1 mouse cellular context compared by ENCODE assay signal in the genomic region with DNA sequence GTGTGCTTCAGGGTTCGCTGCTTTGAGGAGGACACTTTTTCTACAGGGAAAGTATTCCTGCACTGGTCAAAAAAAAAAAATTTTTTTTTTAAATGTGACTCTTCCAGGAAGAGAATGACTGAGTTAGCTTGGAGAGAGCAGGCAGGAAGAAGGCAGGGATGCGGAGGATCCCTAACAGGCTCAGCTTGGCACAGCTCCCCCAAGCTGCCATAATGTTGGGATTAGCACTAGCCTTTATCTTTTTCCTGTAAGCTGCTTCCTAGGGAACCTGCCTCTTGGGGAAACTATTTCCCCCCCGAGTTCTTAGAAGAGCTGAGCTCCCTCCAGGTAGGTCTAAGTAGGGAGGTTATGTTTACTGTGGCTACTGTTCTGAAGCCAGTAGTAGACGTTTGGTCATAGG.
A peak's percentile ranks its signal among the peaks of the same experiment; 100 is the strongest.
TF ChIP-seq lines count a peak whose summit lies in the region.

No protein-coding gene starts in this region.

TF ChIP-seq in CH12.LX, 34 proteins besides CTCF, POLR2A, EP300 and RAD21:
- TF ChIP-seq JUN (IDR thresholded peaks at IDR 0.05; ENCODE audit: insufficient read depth, low read depth, low read length) (no peak), ZKSCAN1 (IDR thresholded peaks at IDR 0.05; ENCODE audit: borderline replicate concordance, low read depth, low read length) (no peak), NELFE (IDR thresholded peaks at IDR 0.05; ENCODE audit: low read depth, low read length) (no peak), CHD1 (IDR thresholded peaks at IDR 0.05; ENCODE audit: low read depth, low read length) (peak; percentile 52; the same call in 1 of the 2 replicates), UBTF (IDR thresholded peaks at IDR 0.05; ENCODE audit: low read depth, low read length) (0 out of 2 replicates have a peak, but pooled peaks have one; percentile 14), SIN3A (IDR thresholded peaks at IDR 0.05; ENCODE audit: low read length) (peak; percentile 65; the same call in 1 of the 2 replicates), RCOR1 (conservative IDR thresholded peaks at IDR 0.05; ENCODE audit: low read depth, low read length) (no peak)
